Mouse (Mus musculus) kidney, adult 2 months (tissue): ENCODE data around the gene Pla2g2e.

Experiments used
- CTCF ChIP-seq: fragments of 200-500 bp; conservative IDR thresholded peaks from 2 replicates; pipeline ENCODE4 v1.5.1; 2011; ENCODE audit warnings: low read depth, mild to moderate bottlenecking, control low read depth, low read length, moderate library complexity, mixed read lengths; ENCODE audit not compliant: insufficient read depth, insufficient read length
- POLR2A ChIP-seq: fragments of 200-500 bp; IDR thresholded peaks from one replicate; pipeline ENCODE4 v1.6.1; 2011; ENCODE audit warnings: low read depth, low read length, control low read depth

GRCm38 (mm10) chr4:138855092-138855632 is 22.6 kb upstream of the Pla2g2e start:
- no peak for TF ChIP-seq POLR2A
- no peak for TF ChIP-seq CTCF
